Mouse (Mus musculus) MEL (cell line): ENCODE measurements around the gene Pip5k1c.

ENCODE experiments used
- CTCF ChIP-seq, 3 experiments: IDR thresholded peaks in 2 of 3; conservative IDR thresholded peaks in 1 of 3; 2 replicates each; pipeline ENCODE4 v1.5.1; 2011 to 2012; ENCODE audit warnings: low read length in 3 of 3, low read depth in 2 of 3, mild to moderate bottlenecking in 2 of 3, improper control_type of control experiment in 1 of 3, inconsistent platforms in 1 of 3, mixed read lengths in 1 of 3, moderate library complexity in 1 of 3; ENCODE audit not compliant: control insufficient read depth in 1 of 3, insufficient read depth in 1 of 3, poor library complexity in 1 of 3, severe bottlenecking in 1 of 3
- EP300 ChIP-seq, 2 experiments: IDR thresholded peaks; 2 replicates each; pipeline ENCODE4 v1.6.1; 2011; ENCODE audit warnings: improper control_type of control experiment in 2 of 2, low read length in 2 of 2, low read depth in 1 of 2, mild to moderate bottlenecking in 1 of 2
- GABPA ChIP-seq: IDR thresholded peaks from 2 replicates; pipeline ENCODE4 v1.6.1; 2012; ENCODE audit warnings: low read depth, mild to moderate bottlenecking, inconsistent platforms, low read length, improper control_type of control experiment, moderate library complexity
- JUND ChIP-seq: IDR thresholded peaks from 2 replicates; pipeline ENCODE4 v1.6.1; 2011; ENCODE audit warnings: low read depth, mild to moderate bottlenecking, improper control_type of control experiment, low read length
- MAFK ChIP-seq: IDR thresholded peaks from 2 replicates; pipeline ENCODE4 v1.6.1; 2011; ENCODE audit warnings: low read depth, mild to moderate bottlenecking, low read length, improper control_type of control experiment, borderline replicate concordance
- MYC ChIP-seq: IDR thresholded peaks from 2 replicates; pipeline ENCODE4 v1.6.1; 2011; ENCODE audit warnings: low read depth, mild to moderate bottlenecking, low read length, improper control_type of control experiment, moderate library complexity
- POLR2A ChIP-seq, 2 experiments: IDR thresholded peaks; 2 replicates each; pipeline ENCODE4 v1.6.1; 2011 to 2012; ENCODE audit warnings: low read length in 2 of 2, mild to moderate bottlenecking in 2 of 2, control low read depth in 1 of 2, improper control_type of control experiment in 1 of 2, low read depth in 1 of 2, moderate library complexity in 1 of 2; ENCODE audit not compliant: control insufficient read depth in 1 of 2, insufficient read depth in 1 of 2, poor library complexity in 1 of 2
- TAL1 ChIP-seq: IDR thresholded peaks from 2 replicates; pipeline ENCODE4 v1.6.1; 2012; ENCODE audit warnings: mild to moderate bottlenecking, inconsistent platforms, low read length, moderate library complexity, mixed read lengths
- USF1 ChIP-seq: IDR thresholded peaks from 2 replicates; pipeline ENCODE4 v1.6.1; 2014; ENCODE audit warnings: low read depth, mild to moderate bottlenecking, inconsistent platforms, low read length, improper control_type of control experiment, moderate library complexity
- USF2 ChIP-seq, 2 experiments: IDR thresholded peaks; 2 replicates each; pipeline ENCODE4 v1.6.1; 2011 to 2012; ENCODE audit warnings: improper control_type of control experiment in 2 of 2, low read length in 2 of 2, borderline replicate concordance in 1 of 2, inconsistent platforms in 1 of 2, low read depth in 1 of 2, mild to moderate bottlenecking in 1 of 2; ENCODE audit not compliant: insufficient read depth in 1 of 2
- ZC3H11A ChIP-seq: IDR thresholded peaks from 2 replicates; pipeline ENCODE4 v1.6.1; 2012; ENCODE audit warnings: low read depth, mild to moderate bottlenecking, inconsistent platforms, low read length, improper control_type of control experiment
- ZMIZ1 ChIP-seq: IDR thresholded peaks from 2 replicates; pipeline ENCODE4 v1.6.1; 2012; ENCODE audit warnings: low read depth, mild to moderate bottlenecking, inconsistent platforms, low read length, improper control_type of control experiment, moderate library complexity
- ZNF384 ChIP-seq: IDR thresholded peaks from 2 replicates; pipeline ENCODE4 v1.6.1; 2012; ENCODE audit warnings: low read depth, mild to moderate bottlenecking, inconsistent platforms, low read length, improper control_type of control experiment

DNA sequence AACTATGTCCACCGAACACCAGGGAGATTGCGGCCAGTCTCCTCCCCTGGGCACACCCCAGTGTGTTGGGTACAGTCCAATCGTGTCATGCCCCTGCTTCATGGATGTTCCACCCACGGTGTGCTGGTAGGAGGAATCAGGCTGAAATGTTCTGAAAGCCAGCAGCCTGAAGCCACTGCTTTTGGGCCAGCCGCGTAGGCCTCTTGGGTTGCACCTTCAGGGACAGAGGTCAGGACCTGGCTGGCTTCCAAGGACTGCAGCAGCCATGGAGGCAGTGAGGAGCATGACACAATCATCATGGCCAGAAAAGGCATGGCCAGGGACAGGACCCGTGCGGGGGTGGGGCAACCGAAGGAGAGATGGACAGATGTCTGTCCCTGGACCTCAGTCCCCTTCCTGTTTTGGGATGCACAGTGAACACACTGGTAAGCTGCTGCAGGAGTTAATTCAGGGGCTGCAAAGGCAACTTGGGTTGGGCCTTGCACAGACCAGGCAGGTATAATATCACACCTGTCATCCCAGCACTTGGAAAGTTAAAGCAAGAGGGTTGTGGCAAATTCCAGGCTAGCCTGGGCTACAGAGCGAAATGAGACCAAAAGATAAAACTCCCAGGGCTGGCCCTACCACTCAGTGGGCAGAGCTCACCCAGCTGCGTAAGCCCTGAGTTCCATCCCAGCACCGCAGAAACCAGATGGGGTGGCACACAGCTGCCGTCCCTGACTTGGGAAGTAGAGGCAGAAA lies 26.0 kb downstream of the Pip5k1c start:
- no peak for TF ChIP-seq CTCF (IDR thresholded peaks at IDR 0.05 in 2 of 3, conservative IDR thresholded peaks at IDR 0.05 in 1 of 3; ENCODE audit: control insufficient read depth in 1 of 3, insufficient read depth in 1 of 3, low read depth in 2 of 3, low read length in 3 of 3, poor library complexity in 1 of 3, severe bottlenecking in 1 of 3)
- no peak for TF ChIP-seq GABPA
- no peak for TF ChIP-seq EP300 (IDR thresholded peaks at IDR 0.05; ENCODE audit: low read depth in 1 of 2, low read length in 2 of 2)
- no peak for TF ChIP-seq JUND
- TF ChIP-seq ZMIZ1 = no peak
- no peak for TF ChIP-seq ZC3H11A
- TF ChIP-seq MAFK = no peak
- no peak for TF ChIP-seq POLR2A (IDR thresholded peaks at IDR 0.05; ENCODE audit: control insufficient read depth in 1 of 2, insufficient read depth in 1 of 2, low read depth in 1 of 2, low read length in 2 of 2, poor library complexity in 1 of 2)
- TF ChIP-seq USF2 (IDR thresholded peaks at IDR 0.05; ENCODE audit: borderline replicate concordance in 1 of 2, insufficient read depth in 1 of 2, low read depth in 1 of 2, low read length in 2 of 2) = no peak
- no peak for TF ChIP-seq ZNF384
- no peak for TF ChIP-seq USF1
- no peak for TF ChIP-seq MYC
- TF ChIP-seq TAL1 = no peak
